Mouse (Mus musculus) bone marrow macrophage, adult 2 months (primary cell): ENCODE results near the gene Rap1b. TPM values are rescaled to one million over a fixed set of nuclear protein-coding genes. Genes with fewer than 3 reads are reported as not detected.

Source experiments
- H3K27ac ChIP-seq: 2 replicates; pipeline ENCODE4 v1.5.1; 2012; ENCODE audit warnings: low read depth, low read length; ENCODE audit not compliant: insufficient read depth
- H3K4me1 ChIP-seq: 2 replicates; pipeline ENCODE4 v1.6.1; 2012; ENCODE audit warnings: low read length; ENCODE audit not compliant: control insufficient read depth, insufficient read depth
- H3K4me3 ChIP-seq: 2 replicates; pipeline ENCODE4 v1.5.1; 2012; ENCODE audit warnings: mild to moderate bottlenecking, low read length, moderate library complexity; ENCODE audit not compliant: insufficient read depth
- CTCF ChIP-seq: IDR thresholded peaks from 2 replicates; pipeline ENCODE4 v1.5.1; 2012; ENCODE audit warnings: low read depth, mild to moderate bottlenecking, low read length, moderate library complexity
- POLR2A ChIP-seq: IDR thresholded peaks from 2 replicates; pipeline ENCODE4 v1.6.1; 2012; ENCODE audit warnings: mild to moderate bottlenecking, low read depth, low read length, borderline replicate concordance
- polyA plus RNA-seq: library from polyadenylated mRNA; stranded (reverse); fragments of >200 nt; gene quantifications from 2 replicates; pipeline ENCODE4 v1.2.4, GENCODE M21; 2012; ENCODE audit not compliant: missing spikeins, insufficient read depth, insufficient read length

Gene Rap1b
- polyA plus RNA-seq, 1 experiment = 458 TPM

GRCm38 (mm10) chr10:117766896-117767160 lies 79.0 kb downstream of the Rap1b start:
- TF ChIP-seq POLR2A (no peak), CTCF (no peak)
- Histone ChIP-seq H3K4me1 (no peaks in the 10 kb centered on the region), H3K27ac (no peak overlapping the region), H3K4me3 (no peak overlapping the region)

DNA sequence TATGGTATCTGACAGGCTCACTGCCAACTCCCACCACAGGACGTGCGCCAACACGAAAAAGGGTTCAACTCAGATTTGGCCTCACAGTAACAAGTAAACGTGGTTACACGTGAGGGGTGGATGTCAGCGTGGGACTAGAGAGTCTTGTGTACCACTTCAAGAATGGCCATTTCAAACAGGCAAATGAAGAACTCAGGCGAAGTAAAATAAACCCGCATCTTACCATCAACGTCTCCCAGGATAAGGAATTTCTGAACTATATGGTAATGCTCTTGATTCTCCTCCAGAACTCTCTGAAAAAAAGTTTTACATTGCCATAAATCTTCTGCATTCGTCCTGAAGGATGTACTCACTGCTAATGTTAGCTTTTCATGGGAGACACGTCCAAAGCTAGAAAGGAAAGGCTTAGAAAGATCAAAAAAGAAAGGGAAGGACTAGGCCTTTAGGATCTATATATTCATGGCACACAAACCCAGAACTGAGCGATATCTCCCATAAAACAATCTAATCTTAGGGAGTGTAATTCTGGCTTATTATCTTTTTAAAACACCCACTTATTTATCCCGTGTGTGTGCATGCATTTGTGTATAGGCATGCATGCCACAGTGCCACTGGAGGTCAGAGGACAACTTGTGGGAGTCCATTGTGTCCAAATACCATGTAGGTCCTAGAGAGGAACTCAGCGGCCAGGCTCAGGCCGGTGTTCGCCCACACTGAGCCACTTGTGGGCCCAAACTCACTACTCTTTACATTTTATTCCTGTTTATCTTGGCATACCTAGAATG lies 79.5 kb downstream of the Rap1b start:
- H3K4me1 ChIP-seq = no peaks in the 10 kb centered on the region
- no peak overlapping the region for H3K27ac ChIP-seq
- no peak overlapping the region for H3K4me3 ChIP-seq
- no peak for TF ChIP-seq POLR2A

DNA sequence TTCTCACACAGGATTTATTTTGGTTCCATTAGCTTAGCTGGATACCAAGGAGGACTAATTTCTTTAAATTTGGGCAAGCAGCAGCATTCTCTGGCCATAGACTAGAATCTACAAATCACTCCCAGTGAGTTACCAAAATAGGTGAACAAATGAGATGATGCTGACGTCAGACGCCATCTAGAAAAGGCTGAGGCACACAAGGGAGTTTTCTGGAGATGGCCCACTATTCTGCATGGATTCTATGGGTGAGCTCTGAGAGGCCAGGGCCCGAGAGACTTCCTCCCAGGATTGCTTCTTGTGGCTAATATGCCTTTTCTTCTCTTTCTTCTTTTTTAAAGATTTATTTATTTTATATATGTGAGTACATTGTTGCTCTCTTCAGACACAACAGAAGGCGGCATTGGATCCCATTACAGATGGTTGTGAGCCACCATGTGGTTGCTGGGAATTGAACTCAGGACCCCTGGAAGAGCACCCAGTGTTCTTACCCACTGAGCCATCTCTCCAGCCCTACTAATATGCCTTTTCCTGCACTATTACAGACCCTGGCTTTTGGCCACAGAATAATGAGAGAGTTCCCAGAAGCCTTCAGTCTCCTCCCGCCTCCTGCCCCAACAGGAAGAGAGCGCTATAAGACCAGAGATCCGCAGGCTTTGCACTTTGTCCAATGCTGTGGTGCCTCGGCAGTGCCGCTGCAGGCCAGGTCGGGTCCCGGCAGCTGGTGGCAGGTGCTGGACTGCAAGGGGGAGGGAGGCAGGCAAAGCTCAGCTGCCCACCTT lies 80.5 kb downstream of the Rap1b start:
- TF ChIP-seq POLR2A (no peak), CTCF (no peak)
- no peak overlapping the region for H3K4me3 ChIP-seq
- H3K4me1 ChIP-seq = no peaks in the 10 kb centered on the region
- no peak overlapping the region for H3K27ac ChIP-seq

DNA sequence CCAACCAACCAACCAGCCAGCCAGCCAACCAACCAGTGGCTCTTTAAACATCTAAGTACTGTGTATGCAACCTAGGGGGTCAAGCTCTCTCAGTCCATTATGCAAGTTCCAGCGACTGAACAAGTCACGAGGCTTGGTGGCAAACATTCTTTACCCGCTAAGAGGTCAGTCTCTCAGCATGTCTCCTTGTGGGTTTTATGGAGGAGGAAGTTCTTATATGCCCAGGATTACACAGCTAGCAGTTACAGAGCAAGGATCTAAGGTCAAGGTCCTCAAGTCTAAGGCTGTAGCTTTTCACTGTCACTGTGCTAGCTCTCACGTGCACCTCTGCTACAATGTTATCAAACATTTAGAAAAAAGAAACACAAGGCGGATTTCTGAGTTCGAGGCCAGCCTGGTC lies 81.2 kb downstream of the Rap1b start:
- Histone ChIP-seq H3K4me1 (no peaks in the 10 kb centered on the region), H3K4me3 (no peak overlapping the region), H3K27ac (no peak overlapping the region)
- TF ChIP-seq POLR2A (no peak), CTCF (no peak)

Other genes starting within 250 kb of the Rap1b start
- not detected in 2 replicates for gene Cpm, start 216.5 kb downstream of the Rap1b start, polyA plus RNA-seq
- 94.2 and 95.5 TPM in 2 replicates for gene Mdm2, start 135.3 kb downstream of the Rap1b start, polyA plus RNA-seq
- 5.4 and 10.6 TPM in 2 replicates for gene Slc35e3, start 99.7 kb downstream of the Rap1b start, polyA plus RNA-seq
- gene Nup107, start 53.3 kb downstream of the Rap1b start, polyA plus RNA-seq = 18.2 and 18.9 TPM in 2 replicates